9 mouse cellular contexts compared by ENCODE assay signal in the genomic region with DNA sequence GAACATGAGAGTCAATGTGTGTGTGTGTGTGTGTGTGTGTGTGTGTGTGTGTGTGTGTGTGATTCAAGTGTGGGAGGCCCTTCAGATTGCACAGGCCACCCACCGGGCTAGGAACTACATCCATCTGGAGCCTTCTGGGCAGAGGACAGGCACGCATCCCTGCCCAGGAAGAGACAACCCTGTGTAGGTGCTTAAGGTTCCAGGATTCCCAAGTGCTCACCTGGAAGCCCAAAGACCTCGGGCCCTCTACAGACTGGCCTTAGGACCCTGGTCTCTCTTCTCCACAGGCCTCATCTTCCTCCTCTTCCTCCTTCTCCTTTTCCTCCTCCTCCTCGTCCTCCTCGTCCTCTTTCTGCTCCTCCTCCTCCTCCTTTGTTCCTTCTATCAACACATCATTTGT. TPM values are rescaled to one million over a fixed set of nuclear protein-coding genes. Genes with fewer than 3 reads are reported as not detected.
A peak's percentile ranks its signal among the peaks of the same experiment; 100 is the strongest.
DNase-seq lines count a peak whose midpoint lies in the region; ATAC-seq lines count a peak whose summit lies in the region.
"Had no signal": no experiment of that assay in that cellular context is flagged by ENCODE, and none has a peak within 500 bp of the region (broad histone marks: within the 10 kb centered on the region; RNA-seq: fewer than 3 reads in every experiment).

No protein-coding gene starts in this region.

- intact Hi-C loops in left cerebral cortex, postnatal 10 days (cut with DNase I), result no loop called here
- intact Hi-C loops in left cerebral cortex, postnatal 25 days (cut with DNase I), result no loop called here

- peak; percentile 16 to 25 for DNase-seq in cerebellum, adult 18-20 months
- DNase-seq in left cerebral cortex, postnatal 10 days (ENCODE audit: extremely low spot score in 1 of 2, low spot score in 2 of 2), result peak; percentile 3 to 30
- no peak for DNase-seq in left cerebral cortex, postnatal 25 days (ENCODE audit: low spot score in 2 of 2)
- peak; percentile 50 for DNase-seq in cerebellum, adult 9-10 months
- peak; percentile 5 for DNase-seq in right cerebral cortex, postnatal 14 days
- DNase-seq: liver, embryonic 13.5 days had no signal

- no peak for ATAC-seq in cerebellum, adult (ENCODE audit: insufficient number of reproducible peaks, low FRiP score, low TSS enrichment)
- no peak for ATAC-seq in monocyte, adult 5-6 weeks (replicated peaks; ENCODE audit: insufficient number of reproducible peaks, low FRiP score, low TSS enrichment, poor library complexity, severe bottlenecking)
- ATAC-seq in CD4-positive, CD25-positive, alpha-beta regulatory T cell, adult 4 months, result no peak

RNA-seq across cellular contexts. Expression of a gene that starts 53.8 kb away (rescaled TPM):
- total RNA-seq in left cerebral cortex, postnatal 10 days (2021), result 10 to 100 TPM; 18.8 to 19.7 TPM
- 10 to 100 TPM; 12.4 to 13.1 TPM for total RNA-seq in left cerebral cortex, postnatal 25 days (2021)
- 37.1 to 69.1 TPM (median 58.8 TPM) in 3 replicates for total RNA-seq in monocyte, adult 5-6 weeks (2017)
- polyA plus RNA-seq in CD4-positive, CD25-positive, alpha-beta regulatory T cell, adult 4 months (2017; shearing (Covaris generic)), result 10 to 100 TPM; 36.2 to 43.3 TPM

Comparison
In these comparisons a context has a peak if more than half of its experiments do, and no peak if none do; other contexts are left out.
1. DNase-seq: peak in cerebellum, adult 18-20 months (2 of 2), left cerebral cortex, postnatal 10 days (2 of 2), cerebellum, adult 9-10 months (single experiment) and right cerebral cortex, postnatal 14 days (single experiment); none in left cerebral cortex, postnatal 25 days (0 of 2).